Mouse (Mus musculus) erythroblast, embryonic 14.5 days (primary cell): ENCODE data around the gene Mapre3.

Experiments used
- GATA1 ChIP-seq: IDR thresholded peaks from 2 replicates; pipeline ENCODE4 v1.6.1; 2012; ENCODE audit warnings: low read length, inconsistent platforms, mixed read lengths
- TAL1 ChIP-seq: IDR thresholded peaks from 3 replicates; pipeline ENCODE4 v1.6.1; 2012; ENCODE audit warnings: low read length, inconsistent platforms, mixed read lengths

GRCm38 (mm10) chr5:30816261-30816791 lies 1.9 kb downstream of the Mapre3 start:
- TF ChIP-seq GATA1 (no peak), TAL1 (no peak)
